Mouse (Mus musculus) MEL (cell line): Measurements from ENCODE around the gene Rbfox2. TPM values are rescaled to one million over a fixed set of nuclear protein-coding genes. Genes with fewer than 3 reads are reported as not detected.

Source experiments
- DNase-seq: peaks from one replicate; pipeline ENCODE4 v3.0.0; 2011; ENCODE audit warnings: low read depth, low spot score
- H3K27ac ChIP-seq: 2 replicates; pipeline ENCODE4 v1.5.1; 2012; ENCODE audit warnings: low read depth, mild to moderate bottlenecking, control low read depth, low read length, moderate library complexity; ENCODE audit not compliant: control insufficient read depth
- H3K27me3 ChIP-seq, 2 experiments: fragments of 150-350 bp in 1 of 2; sonication (generic) in 1 of 2; 2 replicates each; pipeline ENCODE4 v1.6.1; 2012; ENCODE audit warnings: low read length in 2 of 2, mild to moderate bottlenecking in 2 of 2, improper control_type of control experiment in 1 of 2, moderate library complexity in 1 of 2; ENCODE audit not compliant: insufficient read depth in 2 of 2, control insufficient read depth in 1 of 2
- H3K36me3 ChIP-seq, 2 experiments: 2 replicates each; pipeline ENCODE4 v1.6.1; 2012 to 2014; ENCODE audit warnings: low read length in 2 of 2, improper control_type of control experiment in 1 of 2, inconsistent platforms in 1 of 2, mild to moderate bottlenecking in 1 of 2; ENCODE audit not compliant: insufficient read depth in 2 of 2, control insufficient read depth in 1 of 2
- H3K4me1 ChIP-seq, 2 experiments: fragments of 150-350 bp in 1 of 2; sonication (generic) in 1 of 2; 2 replicates each; pipeline ENCODE4 v1.6.1; 2012; ENCODE audit warnings: low read length in 2 of 2, improper control_type of control experiment in 1 of 2, mild to moderate bottlenecking in 1 of 2; ENCODE audit not compliant: insufficient read depth in 2 of 2, control insufficient read depth in 1 of 2
- H3K4me3 ChIP-seq, 2 experiments: fragments of 150-350 bp in 1 of 2; sonication (generic) in 1 of 2; 2 replicates each; pipeline ENCODE4 v1.5.1; 2012; ENCODE audit warnings: low read depth in 2 of 2, low read length in 2 of 2, mild to moderate bottlenecking in 2 of 2, moderate library complexity in 2 of 2, control low read depth in 1 of 2, improper control_type of control experiment in 1 of 2; ENCODE audit not compliant: control insufficient read depth in 1 of 2, insufficient read depth in 1 of 2
- H3K79me2 ChIP-seq: 2 replicates; pipeline ENCODE4 v1.6.1; 2012; ENCODE audit warnings: mild to moderate bottlenecking, low read length, moderate library complexity; ENCODE audit not compliant: control insufficient read depth, poor library complexity, insufficient read depth
- H3K9ac ChIP-seq: 2 replicates; pipeline ENCODE4 v1.6.1; 2012; ENCODE audit warnings: low read depth, mild to moderate bottlenecking, control low read depth, low read length, moderate library complexity; ENCODE audit not compliant: control insufficient read depth, poor library complexity, severe bottlenecking
- H3K9me3 ChIP-seq: fragments of 150-350 bp; sonication (generic); replicated peaks from 2 replicates; pipeline ENCODE4 v1.6.1; 2012; ENCODE audit warnings: mild to moderate bottlenecking, low read length, improper control_type of control experiment, moderate library complexity; ENCODE audit not compliant: insufficient read depth
- CTCF ChIP-seq, 3 experiments: IDR thresholded peaks in 2 of 3; conservative IDR thresholded peaks in 1 of 3; 2 replicates each; pipeline ENCODE4 v1.5.1; 2011 to 2012; ENCODE audit warnings: low read length in 3 of 3, low read depth in 2 of 3, mild to moderate bottlenecking in 2 of 3, improper control_type of control experiment in 1 of 3, inconsistent platforms in 1 of 3, mixed read lengths in 1 of 3, moderate library complexity in 1 of 3; ENCODE audit not compliant: control insufficient read depth in 1 of 3, insufficient read depth in 1 of 3, poor library complexity in 1 of 3, severe bottlenecking in 1 of 3
- E2F4 ChIP-seq: IDR thresholded peaks from 2 replicates; pipeline ENCODE4 v1.6.1; 2011; ENCODE audit warnings: low read depth, low read length, improper control_type of control experiment, borderline replicate concordance
- EP300 ChIP-seq, 2 experiments: IDR thresholded peaks; 2 replicates each; pipeline ENCODE4 v1.6.1; 2011; ENCODE audit warnings: improper control_type of control experiment in 2 of 2, low read length in 2 of 2, low read depth in 1 of 2, mild to moderate bottlenecking in 1 of 2
- KAT2A ChIP-seq: conservative IDR thresholded peaks from 2 replicates; pipeline ENCODE4 v1.6.1; 2012; ENCODE audit warnings: low read depth, low read length, improper control_type of control experiment, inconsistent platforms
- MXI1 ChIP-seq: IDR thresholded peaks from 2 replicates; pipeline ENCODE4 v1.6.1; 2011; ENCODE audit warnings: mild to moderate bottlenecking, low read depth, low read length, improper control_type of control experiment
- MYC ChIP-seq: IDR thresholded peaks from 2 replicates; pipeline ENCODE4 v1.6.1; 2011; ENCODE audit warnings: low read depth, mild to moderate bottlenecking, low read length, improper control_type of control experiment, moderate library complexity
- NELFE ChIP-seq: IDR thresholded peaks from 2 replicates; pipeline ENCODE4 v1.6.1; 2011; ENCODE audit warnings: low read depth, low read length, improper control_type of control experiment
- POLR2AphosphoS2 ChIP-seq: IDR thresholded peaks from 2 replicates; pipeline ENCODE4 v1.6.1; 2011; ENCODE audit warnings: low read length, improper control_type of control experiment
- RAD21 ChIP-seq: IDR thresholded peaks from 2 replicates; pipeline ENCODE4 v1.6.1; 2011; ENCODE audit warnings: mild to moderate bottlenecking, low read depth, low read length, improper control_type of control experiment
- SMC3 ChIP-seq: IDR thresholded peaks from 2 replicates; pipeline ENCODE4 v1.6.1; 2011; ENCODE audit warnings: low read depth, low read length, improper control_type of control experiment
- TAL1 ChIP-seq: IDR thresholded peaks from 2 replicates; pipeline ENCODE4 v1.6.1; 2012; ENCODE audit warnings: mild to moderate bottlenecking, inconsistent platforms, low read length, moderate library complexity, mixed read lengths
- USF2 ChIP-seq, 2 experiments: IDR thresholded peaks; 2 replicates each; pipeline ENCODE4 v1.6.1; 2011 to 2012; ENCODE audit warnings: improper control_type of control experiment in 2 of 2, low read length in 2 of 2, borderline replicate concordance in 1 of 2, inconsistent platforms in 1 of 2, low read depth in 1 of 2, mild to moderate bottlenecking in 1 of 2; ENCODE audit not compliant: insufficient read depth in 1 of 2
- ZC3H11A ChIP-seq: IDR thresholded peaks from 2 replicates; pipeline ENCODE4 v1.6.1; 2012; ENCODE audit warnings: low read depth, mild to moderate bottlenecking, inconsistent platforms, low read length, improper control_type of control experiment
- ZKSCAN1 ChIP-seq: IDR thresholded peaks from 2 replicates; pipeline ENCODE4 v1.6.1; 2012; ENCODE audit warnings: low read depth, mild to moderate bottlenecking, inconsistent platforms, low read length, improper control_type of control experiment, moderate library complexity
- polyA plus RNA-seq, 2 experiments: library from polyadenylated mRNA; stranded (reverse) in 1 of 2; unstranded in 1 of 2; fragments of >175 nt in 1 of 2; fragments of >200 nt in 1 of 2; gene quantifications; 2 replicates each; pipeline versions ENCODE4 v1.2.1 to v1.2.4; 2012; ENCODE audit warnings: low replicate concordance in 2 of 2, low read depth in 1 of 2; ENCODE audit not compliant: insufficient read length in 2 of 2, insufficient read depth in 1 of 2, missing spikeins in 1 of 2
- total RNA-seq: library from RNA; depleted of rRNA; stranded (reverse); fragments of 300-350 nt; gene quantifications from 2 replicates; pipeline ENCODE4 v1.2.3, GENCODE M21; 2012; rRNA removed

Gene Rbfox2
- total and polyA plus RNA-seq, 3 experiments = 3.4 to 6.0 TPM; not detected in 1

DNA sequence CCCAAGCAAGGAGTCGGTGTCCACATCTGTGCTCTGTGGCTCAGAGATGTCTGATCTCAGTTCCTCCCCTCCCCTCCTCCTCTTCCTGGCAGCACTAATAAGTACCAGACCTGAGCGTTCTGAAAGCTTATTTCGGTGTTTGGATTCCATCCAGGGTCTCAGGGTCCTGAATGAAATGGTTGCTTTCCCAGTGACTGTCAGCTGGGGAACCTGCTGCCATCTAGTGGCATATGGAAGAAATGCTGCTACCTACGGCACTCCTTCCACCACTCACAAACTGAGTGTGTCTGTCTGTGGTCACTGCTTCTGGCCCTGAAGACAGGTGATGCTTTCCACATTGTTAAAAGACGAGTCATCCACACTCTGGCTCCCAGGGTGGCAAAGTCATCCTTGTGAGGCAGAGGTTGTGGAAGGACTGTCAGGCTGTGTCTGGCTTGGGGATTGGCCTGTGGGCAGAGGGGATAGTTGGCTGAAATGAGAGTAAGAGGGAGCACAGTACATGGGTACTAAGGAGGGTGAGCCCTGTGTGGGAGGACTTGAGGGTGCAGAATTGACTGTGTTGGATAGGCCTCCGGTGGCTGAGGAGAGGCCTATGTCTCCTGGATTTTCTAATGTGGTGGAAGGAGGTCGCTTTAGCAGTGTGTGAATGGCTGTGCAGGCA lies 277.3 kb downstream of the Rbfox2 start:
- no peak overlapping the region for H3K27ac ChIP-seq
- no peak overlapping the region for H3K4me3 ChIP-seq
- H3K9ac ChIP-seq = no peak overlapping the region
- no peaks in the 10 kb centered on the region for H3K79me2 ChIP-seq
- peak; percentile 57 for DNase-seq
- no peaks in the 10 kb centered on the region for H3K9me3 ChIP-seq
- H3K36me3 ChIP-seq = no peaks in the 10 kb centered on the region
- H3K4me1 ChIP-seq = no peaks in the 10 kb centered on the region
- peaks cover 0 to 2% of the 10 kb centered on the region in 2 experiments; a peak in 2 of 4 replicates for H3K27me3 ChIP-seq
- no peak for TF ChIP-seq ZKSCAN1
- TF ChIP-seq SMC3 = peak; percentile 60
- peak; percentile 79 to 99 (median 81) for TF ChIP-seq CTCF (IDR thresholded peaks at IDR 0.05 in 2 of 3, conservative IDR thresholded peaks at IDR 0.05 in 1 of 3; ENCODE audit: control insufficient read depth in 1 of 3, insufficient read depth in 1 of 3, low read depth in 2 of 3, low read length in 3 of 3, poor library complexity in 1 of 3, severe bottlenecking in 1 of 3)
- TF ChIP-seq MYC = no peak
- TF ChIP-seq TAL1 = no peak
- no peak for TF ChIP-seq POLR2AphosphoS2
- no peak for TF ChIP-seq EP300 (IDR thresholded peaks at IDR 0.05; ENCODE audit: low read depth in 1 of 2, low read length in 2 of 2)
- no peak for TF ChIP-seq USF2 (IDR thresholded peaks at IDR 0.05; ENCODE audit: borderline replicate concordance in 1 of 2, insufficient read depth in 1 of 2, low read depth in 1 of 2, low read length in 2 of 2)
- TF ChIP-seq KAT2A = no peak
- TF ChIP-seq RAD21 = peak; percentile 41
- no peak for TF ChIP-seq E2F4
- no peak for TF ChIP-seq NELFE
- no peak for TF ChIP-seq MXI1
- peak; percentile 8; the same call in 1 of the 2 replicates for TF ChIP-seq ZC3H11A

Other genes starting within 250 kb of the Rbfox2 start
- not detected in 2 replicates for gene Apol7a, start 92.1 kb upstream of the Rbfox2 start, total RNA-seq
- not detected for gene Apol7a, start 92.1 kb upstream of the Rbfox2 start, polyA plus RNA-seq
- gene Apol9a, start 104.1 kb upstream of the Rbfox2 start, total RNA-seq = not detected in 2 replicates
- gene Apol9a, start 104.1 kb upstream of the Rbfox2 start, polyA plus RNA-seq = not detected
- gene Apol7b, start 140.5 kb upstream of the Rbfox2 start, total RNA-seq = not detected in 2 replicates
- not detected for gene Apol7b, start 140.5 kb upstream of the Rbfox2 start, polyA plus RNA-seq
- not detected in 2 replicates for gene Apol10a, start 170.0 kb upstream of the Rbfox2 start, total RNA-seq
- not detected for gene Apol10a, start 170.0 kb upstream of the Rbfox2 start, polyA plus RNA-seq
- gene Apol11a, start 201.3 kb upstream of the Rbfox2 start, total RNA-seq = 0.12 TPM in 1 of 2 replicates, not detected in the other
- not detected for gene Apol11a, start 201.3 kb upstream of the Rbfox2 start, polyA plus RNA-seq
- gene Apol7c, start 226.3 kb upstream of the Rbfox2 start, total RNA-seq = not detected in 2 replicates
- gene Apol7c, start 226.3 kb upstream of the Rbfox2 start, polyA plus RNA-seq = not detected